Mouse (Mus musculus) liver, embryonic 14.5 days (tissue): ENCODE results near the gene Rnf11. TPM values are rescaled to one million over a fixed set of nuclear protein-coding genes. Genes with fewer than 3 reads are reported as not detected.

Experiments used
- ATAC-seq: fragments of 200-750 bp; cut with Nextera tagmentation; 2 replicates; pipeline ENCODE4 v1.8.0; 2017; ENCODE audit warnings: moderate number of reproducible peaks, mild to moderate bottlenecking, moderate library complexity; ENCODE audit not compliant: insufficient read depth
- DNase-seq, 3 experiments: peaks; one replicate each; pipeline ENCODE4 v3.0.0-alpha.2; 2012 to 2013; ENCODE audit warnings: low read depth in 3 of 3, low spot score in 3 of 3
- H3K27ac ChIP-seq: fragments of 300-500 bp; sonication (generic); 2 replicates; pipeline ENCODE4 v1.5.1; 2014; ENCODE audit warnings: moderate library complexity, mild to moderate bottlenecking, control low read depth, inconsistent platforms
- H3K27me3 ChIP-seq: fragments of 300-500 bp; sonication (generic); 2 replicates; pipeline ENCODE4 v1.6.1; 2014; ENCODE audit warnings: mild to moderate bottlenecking, low read length, moderate library complexity; ENCODE audit not compliant: control insufficient read depth, insufficient read depth
- H3K36me3 ChIP-seq: fragments of 300-500 bp; sonication (generic); replicated peaks from 2 replicates; pipeline ENCODE4 v1.6.1; 2014; ENCODE audit warnings: low read depth; ENCODE audit not compliant: control insufficient read depth, insufficient read depth
- H3K4me1 ChIP-seq, 2 experiments: fragments of 200-500 bp in 1 of 2; fragments of 300-500 bp in 1 of 2; sonication (generic) in 1 of 2; replicated peaks; 2 replicates each; pipeline ENCODE4 v1.6.1; 2012 to 2014; ENCODE audit warnings: antibody characterized with exemption in 1 of 2, inconsistent platforms in 1 of 2, low read length in 1 of 2; ENCODE audit not compliant: control insufficient read depth in 2 of 2, insufficient read depth in 2 of 2
- H3K4me2 ChIP-seq: fragments of 300-500 bp; sonication (generic); 2 replicates; pipeline ENCODE4 v1.6.1; 2014; ENCODE audit warnings: low read depth, mild to moderate bottlenecking, control low read depth, moderate library complexity
- H3K4me3 ChIP-seq, 2 experiments: fragments of 200-500 bp in 1 of 2; fragments of 300-500 bp in 1 of 2; sonication (generic) in 1 of 2; 2 replicates each; pipeline ENCODE4 v1.5.1; 2012 to 2014; ENCODE audit warnings: low read depth in 2 of 2, low read length in 2 of 2, mild to moderate bottlenecking in 2 of 2, control low read depth in 1 of 2, inconsistent platforms in 1 of 2, moderate library complexity in 1 of 2; ENCODE audit not compliant: insufficient read depth in 1 of 2
- H3K9ac ChIP-seq: fragments of 300-500 bp; sonication (generic); replicated peaks from 2 replicates; pipeline ENCODE4 v1.6.1; 2014; ENCODE audit warnings: mild to moderate bottlenecking, control low read depth, moderate library complexity
- H3K9me3 ChIP-seq: fragments of 300-500 bp; sonication (generic); 2 replicates; pipeline ENCODE4 v1.6.1; 2016; ENCODE audit warnings: low read length, mixed read lengths; ENCODE audit not compliant: control insufficient read depth
- CTCF ChIP-seq: IDR thresholded peaks from 2 replicates; pipeline ENCODE4 v1.5.1; 2016; ENCODE audit warnings: antibody characterized with exemption, low read depth, control low read depth
- EP300 ChIP-seq: IDR thresholded peaks from 2 replicates; pipeline ENCODE4 v1.6.1; 2016; ENCODE audit warnings: antibody characterized with exemption, low read depth
- WGBS: fragments of 180-500 bp; shearing (Covaris S2); extraction: QIAGEN DNeasy Blood & Tissue Kit; methylation state at CpG from one replicate; pipeline ENCODE4 v1.1.7; 2014; ENCODE audit not compliant: insufficient replicate concordance; 5-methylcytosine and 5-hydroxymethylcytosine counted together
- polyA plus RNA-seq, 2 experiments: library from polyadenylated mRNA; depleted of rRNA in 1 of 2; stranded (reverse) in 1 of 2; unstranded in 1 of 2; fragments of >200 nt; fragmentation: Nextera tagmentation in 1 of 2; extraction: Ambion mirVana in 1 of 2; gene quantifications; 2 replicates each; pipeline versions ENCODE4 v1.2.1 to v1.2.3; 2012 to 2014

Rnf11 gene
- polyA plus RNA-seq, 2 experiments = 22.2 to 39.1 TPM

DNA sequence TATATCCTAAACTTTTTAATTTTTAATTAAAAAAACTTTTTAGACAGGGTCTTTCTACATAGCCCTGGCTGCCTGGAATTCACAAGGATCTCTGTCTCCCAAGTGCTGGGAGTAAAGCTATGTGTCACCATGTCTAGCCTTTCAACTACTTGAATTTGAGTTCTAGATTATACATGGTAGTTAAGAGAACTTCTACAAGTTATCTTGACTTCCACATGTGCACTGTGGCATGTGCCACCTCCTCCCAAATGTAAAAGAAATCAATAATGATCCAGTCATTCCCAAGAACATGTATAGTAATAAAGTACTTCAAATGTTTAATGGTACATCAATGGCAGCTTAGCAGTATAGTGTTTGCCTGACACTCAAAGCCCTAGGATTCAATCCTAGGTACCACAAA, 16.8 kb downstream of the Rnf11 start:
- H3K9ac ChIP-seq = peak overlapping the region; percentile 19; the same call in 1 of the 2 replicates
- no peak for TF ChIP-seq CTCF
- TF ChIP-seq EP300 = peak; percentile 55
- no peaks in the 10 kb centered on the region for H3K9me3 ChIP-seq

DNA sequence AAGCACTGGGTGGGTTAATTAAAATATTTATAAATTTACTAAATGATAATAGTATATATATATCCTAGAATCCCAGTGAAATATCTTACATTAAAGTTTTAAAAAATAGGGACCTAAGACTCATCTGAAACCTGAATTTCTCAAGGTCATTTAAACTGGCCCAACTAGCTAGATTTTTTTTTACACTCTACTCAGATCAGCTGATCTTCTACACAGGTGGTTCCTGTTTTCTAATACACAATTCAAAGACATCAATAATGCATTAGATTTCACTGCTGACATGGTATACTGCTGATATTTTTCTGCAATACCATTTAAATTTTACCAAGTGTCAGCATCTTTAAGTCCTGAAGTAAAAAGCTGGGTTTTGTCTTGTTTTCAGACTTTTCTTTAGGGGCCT, 20.6 kb downstream of the Rnf11 start:
- no peak overlapping the region for H3K4me3 ChIP-seq
- ATAC-seq (no peak), DNase-seq (no peak)
- peaks cover 20 to 27% of the 10 kb centered on the region in 2 experiments for H3K4me1 ChIP-seq
- H3K4me2 ChIP-seq = no peak overlapping the region
- no peak overlapping the region for H3K27ac ChIP-seq
- H3K9ac ChIP-seq = no peak overlapping the region
- no peaks in the 10 kb centered on the region for H3K9me3 ChIP-seq
- H3K36me3 ChIP-seq = no peaks in the 10 kb centered on the region
- no peaks in the 10 kb centered on the region for H3K27me3 ChIP-seq
- no peak for TF ChIP-seq EP300

More for the DNA sequence above, 16.8 kb downstream of the Rnf11 start:
- peak overlapping the region; percentile 75 for H3K27ac ChIP-seq
- H3K4me1 ChIP-seq = peaks cover 38 to 45% of the 10 kb centered on the region in 2 experiments
- H3K36me3 ChIP-seq = peaks cover 5% of the 10 kb centered on the region
- no peak overlapping the region for H3K4me3 ChIP-seq
- DNase-seq = peak in 1 of 3 experiments; percentile 36
- H3K4me2 ChIP-seq = peak overlapping the region; percentile 48
- ATAC-seq = peak; percentile 75
- no peaks in the 10 kb centered on the region for H3K27me3 ChIP-seq

DNA sequence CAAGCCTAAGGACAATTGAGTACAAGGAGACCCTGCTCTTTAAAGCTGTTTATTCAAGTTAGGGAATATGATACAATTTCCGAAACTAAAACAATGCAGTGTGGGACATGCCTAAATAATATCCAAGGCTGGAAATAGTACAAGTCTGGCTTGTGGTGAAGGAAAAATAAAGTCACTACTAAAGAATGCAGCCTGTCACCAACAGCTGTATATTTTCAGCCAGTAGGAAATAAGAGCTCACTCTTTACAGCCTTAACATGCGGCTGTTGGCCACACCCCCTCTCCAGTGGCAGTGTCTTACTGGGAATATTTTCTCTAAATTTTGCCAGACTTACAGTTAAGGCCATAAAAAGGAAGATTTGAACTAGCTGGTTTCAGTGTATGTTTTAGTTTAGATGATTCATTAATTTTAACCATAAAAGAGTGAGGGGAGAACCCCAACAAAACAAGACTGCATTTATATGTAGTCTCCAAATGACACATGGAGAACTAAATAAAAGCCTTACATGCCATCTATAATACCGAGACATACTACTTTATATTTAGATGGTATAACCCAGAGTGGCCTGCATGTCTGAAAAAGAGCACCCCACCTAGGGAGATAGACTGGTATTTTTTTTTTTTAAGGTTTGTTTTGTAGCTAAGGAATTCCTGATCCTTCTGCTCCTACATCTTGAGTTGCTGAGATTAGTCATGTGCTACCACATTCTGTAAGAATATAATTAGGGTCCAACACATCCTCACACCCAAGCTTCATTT, 23.9 kb downstream of the Rnf11 start:
- ATAC-seq (no peak), DNase-seq (no peak)
- TF ChIP-seq EP300 = no peak
- no peak for TF ChIP-seq CTCF
- no peak overlapping the region for H3K4me2 ChIP-seq
- H3K9me3 ChIP-seq = no peaks in the 10 kb centered on the region
- no peak overlapping the region for H3K4me3 ChIP-seq
- H3K27ac ChIP-seq = no peak overlapping the region
- H3K27me3 ChIP-seq = no peaks in the 10 kb centered on the region
- H3K36me3 ChIP-seq = no peaks in the 10 kb centered on the region
- H3K9ac ChIP-seq = no peak overlapping the region
- 70% methylated on average over 3 of the region's 3 CpGs for WGBS
- H3K4me1 ChIP-seq = peaks cover 4 to 11% of the 10 kb centered on the region in 2 experiments

DNA sequence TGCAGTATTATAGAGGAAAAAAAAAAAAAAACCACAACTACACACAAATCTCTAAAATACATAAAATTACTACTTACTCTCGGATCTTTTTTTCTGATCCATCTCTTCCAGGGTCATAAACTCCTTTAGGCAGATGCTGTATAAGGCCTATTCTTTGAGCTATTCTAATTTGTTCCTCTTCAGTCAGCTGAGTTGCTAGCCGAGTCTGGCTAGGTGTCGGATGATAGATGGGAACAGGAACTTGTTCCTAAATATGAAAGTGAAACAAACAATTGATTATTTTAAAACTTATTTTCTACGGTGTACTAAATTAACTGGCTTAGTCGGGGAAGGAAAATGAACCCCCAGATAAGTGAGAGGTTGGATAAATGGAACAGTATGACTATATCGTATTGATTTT, 27.7 kb downstream of the Rnf11 start:
- TF ChIP-seq CTCF (no peak), EP300 (no peak)
- Histone ChIP-seq H3K4me1 (no peaks in the 10 kb centered on the region), H3K4me2 (no peak overlapping the region), H3K4me3 (no peak overlapping the region), H3K27ac (no peak overlapping the region), H3K36me3 (peaks cover 19% of the 10 kb centered on the region), H3K9me3 (no peaks in the 10 kb centered on the region), H3K27me3 (no peaks in the 10 kb centered on the region), H3K9ac (no peak overlapping the region)
- 79% methylated on average over 6 of the region's 6 CpGs for WGBS
- no peak for ATAC-seq
- no peak for DNase-seq

DNA sequence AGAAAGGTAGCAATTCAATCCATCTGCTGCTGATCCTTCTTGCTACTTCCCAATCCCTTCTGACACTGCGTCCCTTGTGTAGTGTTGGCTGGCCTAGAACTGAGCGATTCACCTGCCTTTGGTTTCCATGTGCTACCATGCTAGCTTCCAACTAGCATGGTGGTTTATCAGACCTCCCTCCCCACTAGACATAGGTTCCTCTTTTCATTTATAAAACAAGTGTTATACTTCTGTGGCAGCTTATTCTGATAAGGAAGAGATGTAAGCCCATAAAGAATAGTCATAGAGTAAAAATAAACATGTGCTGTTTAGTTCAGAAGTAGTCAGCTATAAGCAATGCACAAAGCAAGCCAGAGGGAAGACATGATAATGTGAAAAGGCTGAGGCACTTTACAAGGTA, 36.0 kb downstream of the Rnf11 start:
- no peak for ATAC-seq
- Histone ChIP-seq H3K4me2 (no peak overlapping the region), H3K27me3 (no peaks in the 10 kb centered on the region), H3K9me3 (no peaks in the 10 kb centered on the region), H3K9ac (no peak overlapping the region), H3K27ac (peak overlapping the region; percentile 8), H3K36me3 (peaks cover 45% of the 10 kb centered on the region), H3K4me1 (peaks cover 39 to 42% of the 10 kb centered on the region in 2 experiments), H3K4me3 (no peak overlapping the region)
- TF ChIP-seq CTCF (no peak), EP300 (no peak)
- no peak for DNase-seq
- 83% methylated on average over 2 of the region's 2 CpGs for WGBS
